Mouse (Mus musculus) limb, embryonic 10.5 days (tissue): ENCODE data around the gene Timp2. TPM values are rescaled to one million over a fixed set of nuclear protein-coding genes. Genes with fewer than 3 reads are reported as not detected.

Experiments used
- DNase-seq: peaks from one replicate; pipeline ENCODE4 v3.0.0-alpha.2; 2017; ENCODE audit warnings: low spot score
- H3K27ac ChIP-seq: fragments of 300-500 bp; sonication (generic); 2 replicates; pipeline ENCODE4 v1.5.1; 2016; ENCODE audit warnings: mild to moderate bottlenecking
- H3K27me3 ChIP-seq: fragments of 300-500 bp; sonication (generic); 2 replicates; pipeline ENCODE4 v1.6.1; 2016; ENCODE audit warnings: low read depth, mild to moderate bottlenecking; ENCODE audit not compliant: poor library complexity, severe bottlenecking
- H3K36me3 ChIP-seq: fragments of 300-500 bp; sonication (generic); 2 replicates; pipeline ENCODE4 v1.6.1; 2016; ENCODE audit warnings: mild to moderate bottlenecking, moderate library complexity
- H3K4me1 ChIP-seq: fragments of 300-500 bp; sonication (generic); 2 replicates; pipeline ENCODE4 v1.6.1; 2016
- H3K4me3 ChIP-seq: fragments of 300-500 bp; sonication (generic); 2 replicates; pipeline ENCODE4 v1.5.1; 2016; ENCODE audit warnings: mild to moderate bottlenecking, moderate library complexity
- H3K9me3 ChIP-seq: fragments of 300-500 bp; sonication (generic); replicated peaks from 2 replicates; pipeline ENCODE4 v1.6.1; 2016; ENCODE audit warnings: mild to moderate bottlenecking
- WGBS: fragments of 180-500 bp; shearing (Covaris S2); methylation state at CpG from one replicate; pipeline ENCODE4 v1.1.7; 2016; 5-methylcytosine and 5-hydroxymethylcytosine counted together
- polyA plus RNA-seq: library from polyadenylated mRNA; unstranded; fragments of >200 nt; fragmentation: Nextera tagmentation; extraction: Ambion mirVana; gene quantifications from 2 replicates; pipeline ENCODE4 v1.2.1, GENCODE M21; 2016

The Timp2 gene
- polyA plus RNA-seq, 1 experiment from 2014 or later: 49.6 TPM

DNA sequence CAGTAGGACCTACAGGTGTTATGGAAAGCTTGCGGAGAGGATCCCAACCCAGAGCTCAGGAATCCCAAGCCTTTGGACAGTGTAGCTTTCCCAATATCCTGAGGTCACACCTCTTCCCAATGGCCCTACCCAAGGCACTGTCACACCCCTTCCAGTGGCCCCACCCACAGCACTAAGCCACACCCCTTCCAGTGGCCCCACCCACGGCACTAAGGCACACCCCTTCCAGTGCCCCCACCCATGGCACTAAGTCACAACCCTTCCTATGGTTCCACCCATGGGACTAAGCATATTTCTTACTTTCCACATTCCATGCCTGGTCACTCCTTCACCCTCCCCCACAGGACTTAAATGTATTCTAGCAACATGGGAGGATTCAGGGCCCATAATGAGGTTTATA is 56.7 kb downstream of the Timp2 start:
- 79% methylated on average over 2 of the region's 2 CpGs for WGBS
- H3K4me3 ChIP-seq: no peak overlapping the region
- H3K36me3 ChIP-seq: peaks cover 40% of the 10 kb centered on the region
- DNase-seq: no peak
- peaks cover 3% of the 10 kb centered on the region; the same call in 1 of the 2 replicates for H3K4me1 ChIP-seq
- no peak overlapping the region for H3K27ac ChIP-seq
- no peaks in the 10 kb centered on the region for H3K9me3 ChIP-seq
- H3K27me3 ChIP-seq: no peaks in the 10 kb centered on the region

DNA sequence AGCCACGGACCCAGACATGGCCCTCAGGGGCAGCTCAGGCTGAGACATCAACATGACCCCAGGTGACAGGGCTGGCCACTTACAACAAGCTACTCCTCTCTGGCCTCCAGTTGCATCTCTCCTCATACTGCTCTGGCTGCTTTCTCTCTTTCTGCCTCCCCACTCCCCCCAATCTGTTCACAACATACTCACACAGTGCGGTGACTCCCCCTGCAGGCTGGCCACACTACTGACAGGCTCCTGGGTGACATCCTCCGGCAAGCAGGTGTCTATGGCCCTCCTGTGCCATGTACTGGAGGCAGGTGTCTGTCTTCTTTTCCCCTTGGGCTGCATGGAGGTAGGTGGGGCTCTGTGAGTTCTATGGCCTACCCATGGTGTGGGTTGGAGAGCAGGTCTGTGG is 57.6 kb downstream of the Timp2 start:
- 81% methylated on average over 3 of the region's 3 CpGs for WGBS
- Histone ChIP-seq H3K27ac (0 out of 2 replicates have a peak overlapping the region, but pooled peaks have one; percentile 15), H3K4me3 (no peak overlapping the region), H3K4me1 (peaks cover 3% of the 10 kb centered on the region; the same call in 1 of the 2 replicates), H3K36me3 (peaks cover 31% of the 10 kb centered on the region), H3K9me3 (no peaks in the 10 kb centered on the region), H3K27me3 (no peaks in the 10 kb centered on the region)
- DNase-seq: no peak

DNA sequence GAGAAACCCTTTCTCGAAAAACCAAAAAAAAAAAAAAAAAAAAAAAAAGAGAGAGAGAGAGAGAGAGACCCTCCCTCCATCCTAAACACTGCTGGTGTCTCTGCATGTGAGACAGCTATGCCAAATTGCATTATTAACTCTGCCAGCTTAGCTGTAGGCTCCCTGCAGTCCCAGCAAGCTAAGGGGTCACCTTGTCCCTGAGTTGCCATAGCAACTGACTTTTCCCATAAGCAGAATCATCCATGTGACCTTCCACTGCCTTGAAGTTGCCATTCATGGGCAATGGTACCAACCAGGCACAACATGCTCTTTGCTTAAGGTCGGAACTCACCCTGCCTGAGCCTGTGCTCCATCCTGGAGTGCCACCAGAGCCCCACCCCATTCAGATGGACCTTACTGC is 60.5 kb downstream of the Timp2 start:
- WGBS: 81% methylated on average over 2 of the region's 2 CpGs
- Histone ChIP-seq H3K27ac (no peak overlapping the region), H3K9me3 (no peaks in the 10 kb centered on the region), H3K4me1 (peaks cover 8% of the 10 kb centered on the region), H3K27me3 (no peaks in the 10 kb centered on the region), H3K36me3 (0 out of 2 replicates have a peak, but pooled peaks cover 3% of the 10 kb centered on the region), H3K4me3 (no peak overlapping the region)
- no peak for DNase-seq

DNA sequence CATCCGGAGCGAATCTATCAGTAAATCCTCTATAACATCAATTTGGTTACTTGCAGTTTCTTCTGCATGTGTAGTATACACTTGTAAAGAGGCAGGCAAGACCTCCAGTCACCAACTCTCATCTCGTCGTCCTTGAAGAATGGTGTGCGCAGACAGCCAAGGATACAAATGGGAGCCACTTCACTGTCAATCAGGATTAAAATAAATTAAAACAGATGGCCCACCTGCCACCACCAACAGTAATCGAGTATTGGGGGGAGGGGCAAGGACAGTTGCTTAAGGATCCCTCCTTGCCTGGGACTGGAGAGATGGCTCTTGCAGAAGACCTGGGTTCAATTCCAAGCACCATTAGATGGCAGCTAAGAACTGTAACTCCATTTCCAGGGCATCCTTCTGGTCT is 62.9 kb downstream of the Timp2 start:
- peaks cover 18% of the 10 kb centered on the region for H3K4me1 ChIP-seq

DNA sequence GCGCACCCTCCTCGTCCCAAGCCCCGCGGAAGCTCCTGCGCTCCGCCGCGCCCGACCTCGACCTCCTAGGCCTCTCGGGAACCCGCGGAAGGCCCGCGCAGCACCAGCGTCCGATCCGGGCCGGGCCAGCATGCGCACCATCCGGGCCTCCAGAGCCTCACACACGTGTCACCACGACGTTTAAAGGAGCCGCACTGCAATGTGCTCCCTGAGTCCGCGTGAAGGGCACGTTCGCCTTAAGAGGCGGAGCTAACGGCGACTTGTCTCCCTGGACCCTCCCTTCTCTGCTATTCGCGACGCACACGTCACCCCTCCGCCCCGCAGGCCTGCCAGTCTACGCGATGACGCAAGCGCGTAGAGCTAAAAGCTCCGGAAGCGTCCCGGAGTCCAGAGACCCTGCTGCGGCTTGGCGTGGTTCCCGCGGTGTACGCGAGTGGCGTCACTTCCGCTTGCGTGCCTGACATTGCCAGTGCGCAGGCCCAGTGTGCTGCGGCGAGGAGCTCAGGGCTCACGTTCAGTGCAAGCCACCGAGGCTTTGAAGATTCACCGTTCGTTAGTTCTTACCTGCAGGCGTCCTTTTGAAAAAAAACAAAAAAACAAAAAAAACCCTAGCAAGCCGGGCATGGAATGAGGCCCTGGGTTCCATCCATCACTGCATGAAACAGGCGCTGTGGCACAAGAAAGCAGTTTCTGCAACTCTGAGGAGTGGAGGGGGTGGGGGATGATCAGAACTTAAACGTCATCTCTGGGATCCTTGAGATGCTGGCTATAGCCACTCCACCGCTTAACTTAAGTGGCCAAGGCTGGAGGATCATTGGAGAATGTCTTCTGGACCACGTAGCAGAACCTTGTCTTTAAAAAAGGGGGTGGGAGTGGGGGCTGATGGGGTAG is 65.3 kb downstream of the Timp2 start, which contains the start of gene Usp36:
TSS of gene Usp36 (minus strand) at position 246 of the 891 bp plus-strand sequence.
- peak; percentile 100 for DNase-seq
- peak within 1 kb of the TSS; percentile 89 for H3K4me3 ChIP-seq

More for the DNA sequence above, 62.9 kb downstream of the Timp2 start:
- no peak overlapping the region for H3K27ac ChIP-seq
- no peak overlapping the region for H3K4me3 ChIP-seq
- DNase-seq: no peak
- peaks cover 2% of the 10 kb centered on the region for H3K36me3 ChIP-seq
- 72% methylated on average over 6 of the region's 6 CpGs for WGBS
- no peaks in the 10 kb centered on the region for H3K27me3 ChIP-seq
- H3K9me3 ChIP-seq: no peaks in the 10 kb centered on the region

DNA sequence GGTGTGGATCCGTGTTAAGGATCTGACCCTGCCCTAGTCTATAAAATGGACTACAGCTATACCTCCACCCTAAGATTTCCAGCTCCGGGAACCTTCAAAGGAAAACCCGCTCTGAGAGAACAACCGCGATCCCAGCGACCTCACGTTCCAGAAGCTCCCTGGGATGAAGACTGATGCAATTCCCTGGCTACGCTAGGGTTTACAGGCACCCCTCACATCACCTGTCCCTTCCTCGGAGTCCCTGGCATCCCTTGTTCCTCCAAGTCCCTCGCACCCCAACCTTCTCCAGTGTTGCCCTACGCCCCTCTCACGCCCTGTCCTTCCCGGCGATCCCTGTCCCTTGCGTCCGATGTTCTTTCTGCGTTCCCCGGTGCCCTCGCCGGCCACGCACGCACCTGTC is 66.0 kb downstream of the Timp2 start:
- H3K4me3 ChIP-seq: peak overlapping the region; percentile 89
- H3K27me3 ChIP-seq: no peaks in the 10 kb centered on the region
- H3K36me3 ChIP-seq: peaks cover 33% of the 10 kb centered on the region
- WGBS: 0% methylated on average over 22 of the region's 22 CpGs
- H3K27ac ChIP-seq: peak overlapping the region; percentile 91
- no peak for DNase-seq
- no peaks in the 10 kb centered on the region for H3K9me3 ChIP-seq
- H3K4me1 ChIP-seq: peaks cover 18% of the 10 kb centered on the region

More for the DNA sequence above, 65.3 kb downstream of the Timp2 start, which contains the start of gene Usp36:
- Histone ChIP-seq H3K27me3 (no peaks in the 10 kb centered on the region), H3K4me1 (peaks cover 18% of the 10 kb centered on the region), H3K36me3 (peaks cover 27% of the 10 kb centered on the region), H3K27ac (peak within 1 kb of the TSS; percentile 91), H3K9me3 (no peaks in the 10 kb centered on the region)
- 1% methylated on average over 68 of the region's 68 CpGs for WGBS

DNA sequence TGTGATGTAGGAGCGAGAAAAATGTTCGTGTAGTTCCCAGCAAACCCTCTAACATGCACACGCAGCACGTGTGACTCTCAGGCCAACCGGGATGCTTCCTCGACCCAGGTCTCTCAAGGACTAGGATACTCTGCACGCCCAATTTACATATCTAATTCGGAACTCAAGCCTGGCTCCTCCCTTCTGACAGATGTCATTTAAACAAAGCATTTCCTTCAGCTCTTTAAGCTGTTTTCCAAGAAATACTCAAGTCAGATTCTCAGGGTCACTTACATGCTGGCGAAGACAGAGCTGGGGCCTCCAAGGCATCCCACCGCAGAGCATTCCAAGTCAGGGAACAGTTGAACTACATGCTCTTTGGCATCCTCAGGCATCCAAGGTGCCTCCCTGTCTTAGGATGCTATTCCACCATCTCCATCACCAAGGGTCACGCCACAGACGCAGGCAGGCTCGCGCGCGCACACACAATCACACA is 66.5 kb downstream of the Timp2 start:
- WGBS: 1% methylated on average over 16 of the region's 16 CpGs
- no peaks in the 10 kb centered on the region for H3K27me3 ChIP-seq
- H3K4me1 ChIP-seq: peaks cover 18% of the 10 kb centered on the region

DNA sequence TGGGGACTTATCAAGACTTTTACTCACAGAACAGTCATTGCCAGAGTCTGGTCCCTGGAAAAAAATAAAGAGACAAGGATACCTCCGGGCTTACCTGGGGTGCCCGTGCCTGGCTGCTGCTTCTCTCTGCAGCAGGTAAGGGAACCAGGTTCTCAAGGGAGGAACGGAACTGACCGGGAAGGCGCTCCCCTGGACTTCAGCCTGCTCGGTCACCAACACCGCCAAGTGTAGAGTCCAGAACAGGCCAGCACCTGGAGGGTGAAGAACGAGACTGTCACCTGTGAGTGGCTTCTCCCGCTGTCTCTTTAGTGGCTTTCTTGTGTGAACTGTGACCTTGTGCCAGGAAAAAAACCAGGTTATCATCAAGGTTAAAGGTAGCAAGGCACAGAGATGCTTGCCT is 68.0 kb downstream of the Timp2 start:
- WGBS: 96% methylated on average over 9 of the region's 9 CpGs
- no peak for DNase-seq
- Histone ChIP-seq H3K36me3 (peaks cover 53% of the 10 kb centered on the region), H3K27ac (no peak overlapping the region), H3K4me3 (no peak overlapping the region), H3K27me3 (no peaks in the 10 kb centered on the region), H3K9me3 (no peaks in the 10 kb centered on the region), H3K4me1 (peaks cover 18% of the 10 kb centered on the region)

More for the DNA sequence above, 66.5 kb downstream of the Timp2 start:
- Histone ChIP-seq H3K27ac (peak overlapping the region; percentile 91), H3K9me3 (no peaks in the 10 kb centered on the region), H3K36me3 (peaks cover 38% of the 10 kb centered on the region), H3K4me3 (peak overlapping the region; percentile 89)
- DNase-seq: peak; percentile 47

DNA sequence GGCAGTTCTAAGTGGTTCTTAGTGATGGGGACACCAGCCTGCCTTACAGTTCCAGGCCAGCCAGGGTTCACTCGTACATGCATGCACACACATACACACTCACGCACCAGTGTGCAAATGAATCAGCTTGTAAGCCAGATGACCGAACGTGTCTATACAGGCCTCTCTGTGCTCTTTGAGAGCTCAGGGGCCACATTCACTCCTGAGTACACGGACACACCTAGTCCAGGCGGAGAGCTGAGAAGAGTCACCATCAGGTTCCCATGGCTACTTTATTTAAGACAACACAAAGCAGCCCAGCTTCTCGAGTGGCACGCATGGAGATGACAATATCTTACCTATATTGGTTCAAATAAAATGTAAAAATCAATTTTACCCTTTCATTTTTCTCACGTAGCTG is 69.1 kb downstream of the Timp2 start:
- 96% methylated on average over 9 of the region's 9 CpGs for WGBS
- Histone ChIP-seq H3K4me3 (no peak overlapping the region), H3K27me3 (no peaks in the 10 kb centered on the region), H3K9me3 (no peaks in the 10 kb centered on the region), H3K27ac (no peak overlapping the region), H3K36me3 (peaks cover 65% of the 10 kb centered on the region), H3K4me1 (peaks cover 18% of the 10 kb centered on the region)
- no peak for DNase-seq

DNA sequence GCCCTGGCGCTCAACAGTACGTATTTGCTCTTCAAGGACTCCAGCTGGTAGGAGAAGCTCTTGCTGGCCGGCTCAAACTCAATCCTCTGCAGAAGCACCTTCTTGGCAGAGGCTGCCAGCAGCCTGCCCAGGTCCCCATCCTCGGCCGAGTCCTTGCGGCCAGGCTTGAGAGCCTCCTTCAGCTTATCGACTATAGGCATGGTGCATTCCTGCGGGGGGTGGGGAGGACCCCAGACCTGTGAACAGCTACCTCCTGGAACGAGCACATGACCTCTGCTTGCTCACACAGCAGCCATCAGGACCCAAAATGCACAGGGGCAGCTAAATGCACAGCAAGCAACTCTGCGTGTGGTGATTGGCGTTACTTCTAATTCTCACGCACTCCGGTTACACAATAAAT is 69.7 kb downstream of the Timp2 start:
- peaks cover 71% of the 10 kb centered on the region for H3K36me3 ChIP-seq
- H3K27ac ChIP-seq: no peak overlapping the region
- DNase-seq: no peak
- H3K27me3 ChIP-seq: no peaks in the 10 kb centered on the region
- peaks cover 17% of the 10 kb centered on the region for H3K4me1 ChIP-seq
- no peak overlapping the region for H3K4me3 ChIP-seq
- no peaks in the 10 kb centered on the region for H3K9me3 ChIP-seq
- WGBS: 95% methylated on average over 13 of the region's 13 CpGs

DNA sequence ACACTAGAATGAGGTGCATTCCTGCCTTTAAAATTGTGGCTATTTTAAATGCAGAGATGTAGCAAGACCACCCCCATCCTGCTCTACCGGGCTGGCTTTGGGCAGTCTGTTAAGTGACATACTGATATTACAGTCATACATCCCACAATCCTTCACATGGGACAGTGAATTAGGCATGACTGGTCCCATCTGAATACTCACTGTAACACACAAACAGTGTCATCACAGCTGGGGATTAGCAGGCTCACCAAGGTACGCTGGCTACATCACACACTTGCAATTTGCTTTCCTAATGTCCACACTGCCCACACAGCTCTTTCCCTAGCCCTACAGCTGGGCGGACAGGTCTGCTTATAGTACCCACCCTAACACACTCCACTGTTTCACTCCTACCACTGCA is 75.3 kb downstream of the Timp2 start:
- H3K36me3 ChIP-seq: peaks cover 100% of the 10 kb centered on the region
- WGBS: 94% methylated on average over 3 of the region's 3 CpGs

DNA sequence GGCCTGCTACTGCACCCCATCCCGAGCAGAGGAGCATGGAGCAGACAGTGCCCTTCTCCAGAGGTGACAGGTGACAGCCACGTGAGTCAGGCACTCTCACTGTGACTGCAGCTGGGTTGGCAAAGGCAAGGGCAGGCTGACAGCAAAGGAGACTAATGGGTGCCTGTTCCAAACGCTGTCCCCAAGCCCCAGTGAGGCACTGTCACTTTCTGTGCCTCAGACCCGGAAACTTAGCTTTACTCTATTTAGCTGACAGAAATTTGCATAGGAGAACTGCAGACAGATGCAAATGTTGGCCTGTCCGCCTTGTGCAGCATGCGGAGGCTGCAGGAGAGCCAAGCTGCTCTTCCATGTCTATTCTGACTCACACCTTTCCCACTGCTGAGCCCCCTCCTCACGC is 79.2 kb downstream of the Timp2 start:
- H3K36me3 ChIP-seq: peaks cover 100% of the 10 kb centered on the region
- no peaks in the 10 kb centered on the region for H3K9me3 ChIP-seq
- DNase-seq: no peak
- H3K27ac ChIP-seq: no peak overlapping the region
- H3K4me1 ChIP-seq: no peaks in the 10 kb centered on the region
- H3K4me3 ChIP-seq: no peak overlapping the region
- H3K27me3 ChIP-seq: no peaks in the 10 kb centered on the region
- 84% methylated on average over 7 of the region's 7 CpGs for WGBS

More for the DNA sequence above, 75.3 kb downstream of the Timp2 start:
- no peaks in the 10 kb centered on the region for H3K27me3 ChIP-seq
- no peak overlapping the region for H3K27ac ChIP-seq
- DNase-seq: no peak
- H3K9me3 ChIP-seq: no peaks in the 10 kb centered on the region
- no peak overlapping the region for H3K4me3 ChIP-seq
- no peaks in the 10 kb centered on the region for H3K4me1 ChIP-seq

DNA sequence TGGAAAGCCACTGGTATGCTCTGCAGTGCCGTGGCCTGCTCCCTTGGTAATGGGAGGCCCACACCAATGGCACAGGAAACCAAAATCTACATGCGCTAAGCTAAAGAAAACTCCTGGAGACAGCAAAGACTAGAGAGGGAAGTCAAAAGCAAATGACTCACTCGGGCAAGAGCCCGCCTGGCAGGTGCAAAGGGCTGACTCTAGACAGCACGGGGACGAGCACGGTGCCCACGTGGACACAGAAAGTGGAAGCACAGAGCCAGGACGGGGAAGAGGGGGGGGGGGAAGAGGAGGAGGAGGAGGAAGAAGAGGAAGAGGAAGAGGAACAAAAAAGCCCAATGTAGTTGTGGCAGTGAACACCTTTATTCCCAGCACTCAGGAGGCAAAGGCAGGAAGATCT is 80.4 kb downstream of the Timp2 start:
- WGBS: 99% methylated on average over 9 of the region's 9 CpGs
- no peak overlapping the region for H3K27ac ChIP-seq
- H3K9me3 ChIP-seq: no peaks in the 10 kb centered on the region
- no peak for DNase-seq
- peaks cover 98% of the 10 kb centered on the region for H3K36me3 ChIP-seq
- H3K4me3 ChIP-seq: no peak overlapping the region
- H3K27me3 ChIP-seq: no peaks in the 10 kb centered on the region
- H3K4me1 ChIP-seq: no peaks in the 10 kb centered on the region
